Mouse (Mus musculus): ENCODE measurements around the gene Sytl1.

Sytl1 gene

DNA sequence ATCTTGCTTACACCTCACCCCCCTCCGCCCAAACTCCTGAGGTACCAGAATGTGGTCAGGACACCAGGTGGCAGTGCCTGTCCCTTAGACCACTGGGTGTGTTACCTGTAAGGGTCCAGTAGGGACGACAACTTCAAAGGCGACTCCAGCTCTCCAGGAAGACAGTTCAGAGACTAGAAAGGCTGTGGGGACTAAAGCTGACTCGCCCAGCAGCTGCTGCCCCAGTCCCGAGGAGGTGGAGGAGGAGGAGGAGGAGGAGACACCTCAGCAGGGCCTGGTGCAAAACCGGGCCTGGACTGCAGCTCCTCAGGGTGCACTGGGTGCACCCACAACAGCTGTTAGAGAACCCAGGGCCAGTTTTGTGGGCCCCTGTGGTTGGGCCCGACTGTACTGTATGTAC is at the start of gene Sytl1:
TSS of gene Sytl1 (minus strand) at position 232 of the 400 bp plus-strand sequence.
- no peak for DNase-seq

DNA sequence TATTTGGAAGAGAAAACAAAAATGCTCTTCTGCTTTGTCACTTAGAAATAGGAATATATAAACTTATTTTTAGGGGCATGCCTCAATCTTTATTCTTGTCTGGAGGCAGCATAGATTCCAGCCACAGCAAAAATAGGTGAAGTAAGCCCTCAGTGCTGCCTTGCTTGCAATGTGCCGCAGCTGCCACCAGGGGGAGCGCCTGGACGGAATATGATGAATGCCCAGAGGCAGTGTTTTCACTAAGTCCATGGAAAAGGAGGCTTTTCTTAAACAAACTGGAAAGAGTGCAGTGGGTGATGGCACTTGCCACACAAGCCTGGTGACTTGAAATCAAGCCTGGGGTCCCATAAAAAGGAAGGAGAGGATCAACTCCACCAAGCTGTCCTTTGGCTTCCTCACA is 47.0 kb upstream of the Sytl1 start:
- DNase-seq: peak; percentile 80

DNA sequence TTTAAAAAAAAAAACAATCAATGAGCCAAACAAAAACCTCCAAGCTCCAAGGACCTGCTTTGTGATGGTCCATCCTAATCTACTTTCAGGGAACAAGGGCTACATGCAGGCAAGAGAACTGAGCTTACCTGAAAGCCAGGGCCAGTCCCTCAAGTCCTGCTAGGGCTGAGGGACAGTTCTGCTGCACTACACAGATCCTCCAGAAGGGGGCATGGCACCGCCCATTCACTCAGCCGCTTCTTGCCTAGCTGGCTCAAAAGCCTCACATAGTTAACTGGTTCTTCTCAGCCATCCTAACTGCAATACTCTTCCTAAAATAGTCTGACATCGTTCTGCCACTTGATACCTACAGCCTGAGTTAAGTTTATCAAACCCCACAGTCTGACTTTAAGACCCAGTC is 44.4 kb upstream of the Sytl1 start:
- peak; percentile 57 for DNase-seq

DNA sequence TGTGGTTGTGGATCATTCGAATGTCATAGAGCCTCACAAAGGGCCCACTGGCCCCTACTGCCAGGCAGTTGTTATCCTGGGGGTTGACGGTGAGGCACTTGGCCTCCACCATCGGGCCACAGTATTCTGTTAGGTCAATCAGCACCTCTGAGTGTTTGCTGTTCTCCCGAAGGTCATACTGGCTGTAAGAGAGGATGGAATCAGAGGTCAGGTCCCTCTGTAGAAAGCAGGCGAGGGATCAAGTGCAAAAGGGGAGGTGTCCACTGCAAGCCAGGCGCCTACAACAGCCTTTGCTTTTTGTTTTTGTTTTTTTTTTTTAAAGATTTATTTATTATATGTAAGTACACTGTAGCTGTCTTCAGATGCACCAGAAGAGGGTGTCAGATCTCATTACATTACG is 42.9 kb upstream of the Sytl1 start:
- DNase-seq: no peak

DNA sequence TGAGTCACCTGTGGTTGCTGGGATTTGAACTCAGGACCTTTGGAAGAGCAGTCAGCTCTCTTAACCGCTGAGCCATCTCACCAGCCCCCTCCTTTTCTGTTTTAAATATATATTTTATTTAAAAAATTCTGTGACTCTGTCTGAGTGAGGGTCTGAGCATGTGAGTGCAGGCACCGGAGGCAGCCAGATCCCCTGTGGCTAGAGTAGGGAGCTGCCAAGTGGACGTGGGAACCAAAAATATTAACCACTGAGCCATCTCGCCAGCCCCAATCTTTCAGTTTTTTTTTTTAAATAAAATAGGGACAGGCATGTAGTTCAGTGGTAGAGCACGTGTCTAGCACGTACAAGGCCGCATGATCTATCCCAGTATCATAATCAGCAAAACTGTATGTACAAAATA is 41.9 kb upstream of the Sytl1 start:
- no peak for DNase-seq

DNA sequence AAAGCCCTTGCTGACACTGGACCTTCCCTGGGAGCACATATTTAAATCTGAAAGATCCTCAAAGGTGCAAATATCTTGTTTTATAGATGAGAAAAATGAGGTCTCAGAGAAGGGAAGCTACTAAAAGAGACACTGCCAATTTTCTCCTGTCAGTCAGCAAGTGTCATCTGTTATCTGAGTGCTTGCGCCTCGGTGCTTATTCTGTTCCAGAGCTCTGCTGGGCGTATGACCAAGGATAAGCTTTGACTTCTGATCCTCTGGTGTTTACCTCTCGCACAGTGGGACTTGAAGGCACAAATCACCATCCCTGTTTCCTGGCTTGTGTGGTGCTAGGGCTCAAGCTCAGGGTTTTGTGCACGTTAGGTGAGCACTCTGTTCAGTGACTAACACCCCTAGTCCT is 39.8 kb upstream of the Sytl1 start:
- DNase-seq: no peak

DNA sequence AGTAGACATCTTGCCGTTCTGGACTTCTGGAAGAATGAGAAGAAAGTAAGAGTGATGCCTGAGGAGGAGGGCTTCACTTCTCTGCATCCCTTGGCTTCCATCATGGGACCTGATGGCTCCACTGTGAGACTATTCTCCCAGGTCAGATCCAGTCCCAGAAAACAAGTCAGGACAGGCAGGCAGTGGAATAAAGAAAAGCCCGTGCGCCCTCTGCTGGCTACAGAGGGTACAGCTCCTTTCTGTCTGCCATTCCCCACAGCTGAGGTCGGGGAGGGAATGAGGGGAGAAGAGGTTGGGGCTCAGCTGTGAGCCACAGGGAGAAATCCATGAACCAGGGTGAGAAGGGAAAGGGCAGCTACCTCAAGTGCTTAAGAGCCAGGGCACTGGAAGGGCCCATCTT is 38.9 kb upstream of the Sytl1 start:
- DNase-seq: peak; percentile 79

DNA sequence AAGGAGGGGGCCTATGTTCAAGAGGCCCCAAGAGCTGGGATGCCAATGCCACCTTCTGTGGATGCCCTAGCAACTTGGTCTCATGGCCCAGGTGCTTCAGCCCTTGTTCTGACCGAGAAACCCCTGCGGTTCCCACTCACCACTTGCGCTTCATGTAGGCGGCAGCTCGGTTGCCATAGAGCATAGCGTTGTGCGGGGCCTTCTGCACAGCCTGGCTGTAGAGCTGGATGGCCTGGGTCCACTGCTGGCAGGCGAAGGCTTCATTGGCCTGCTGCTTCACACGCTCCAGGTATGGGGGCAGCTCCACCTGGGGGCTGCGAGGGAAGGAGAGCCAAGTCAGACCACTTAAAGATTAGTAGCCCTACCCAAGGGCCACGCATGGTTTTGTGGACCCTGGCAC is 37.5 kb upstream of the Sytl1 start:
- DNase-seq: no peak

DNA sequence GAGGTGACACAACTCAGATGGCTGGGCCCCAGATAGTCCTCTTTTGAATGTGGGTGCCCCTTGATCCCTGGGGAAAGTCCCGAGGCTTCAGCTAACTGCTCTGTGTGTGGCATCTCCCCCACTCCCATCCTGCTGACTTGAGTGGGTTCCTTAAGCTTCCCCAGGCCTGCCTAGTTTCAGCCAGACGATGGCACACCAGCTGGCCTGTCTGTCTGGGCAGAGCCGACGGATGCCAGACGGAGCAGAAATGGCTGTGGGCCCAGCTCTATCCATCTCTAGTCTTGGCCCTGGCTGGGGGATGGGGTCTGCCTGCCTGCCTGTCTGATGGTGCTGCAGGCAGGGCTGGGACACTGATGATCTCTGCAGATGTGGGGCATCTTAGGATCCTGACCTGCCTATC is 36.8 kb upstream of the Sytl1 start:
- DNase-seq: no peak

DNA sequence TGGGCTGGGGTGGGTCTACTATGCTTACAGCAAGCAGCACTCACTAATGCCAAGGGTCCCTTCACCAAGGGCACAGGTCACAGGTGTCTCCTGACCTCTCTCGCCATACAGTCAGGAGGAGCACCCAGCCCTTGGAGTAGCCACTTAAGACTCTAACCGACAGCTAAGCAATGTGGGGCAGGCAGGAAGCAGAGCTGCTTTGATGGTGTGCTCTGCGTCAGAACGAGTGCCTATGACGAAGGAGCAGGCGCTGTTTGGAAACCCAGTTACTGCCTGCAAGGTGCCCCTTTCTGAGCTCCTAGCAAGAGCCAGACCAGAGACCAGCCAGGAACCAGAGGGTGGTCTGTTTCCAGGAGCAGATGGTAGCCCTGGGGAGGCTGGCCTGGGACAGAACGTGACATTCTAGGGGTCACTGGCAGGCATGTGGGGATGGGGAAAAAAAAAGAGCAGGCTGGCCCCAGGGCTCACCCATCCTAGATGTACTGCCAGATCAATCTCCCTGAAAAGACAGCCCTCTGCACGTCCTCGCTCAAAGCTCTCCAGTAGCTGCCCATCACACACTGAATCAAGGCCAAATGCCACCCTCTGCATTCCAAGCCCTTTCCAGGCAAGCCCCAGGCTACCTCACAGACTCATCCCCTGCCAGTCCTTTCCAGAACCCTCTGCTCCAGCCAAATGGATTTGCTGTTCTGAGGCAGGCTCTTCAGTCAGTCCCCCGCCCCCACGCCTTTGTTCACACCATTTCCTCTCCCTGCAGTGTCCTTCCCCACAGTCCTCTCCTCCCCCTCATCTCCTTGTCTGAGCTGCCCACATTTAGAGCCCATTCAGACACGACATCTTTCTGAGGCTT is 35.8 kb upstream of the Sytl1 start:
- DNase-seq: peak; percentile 50

DNA sequence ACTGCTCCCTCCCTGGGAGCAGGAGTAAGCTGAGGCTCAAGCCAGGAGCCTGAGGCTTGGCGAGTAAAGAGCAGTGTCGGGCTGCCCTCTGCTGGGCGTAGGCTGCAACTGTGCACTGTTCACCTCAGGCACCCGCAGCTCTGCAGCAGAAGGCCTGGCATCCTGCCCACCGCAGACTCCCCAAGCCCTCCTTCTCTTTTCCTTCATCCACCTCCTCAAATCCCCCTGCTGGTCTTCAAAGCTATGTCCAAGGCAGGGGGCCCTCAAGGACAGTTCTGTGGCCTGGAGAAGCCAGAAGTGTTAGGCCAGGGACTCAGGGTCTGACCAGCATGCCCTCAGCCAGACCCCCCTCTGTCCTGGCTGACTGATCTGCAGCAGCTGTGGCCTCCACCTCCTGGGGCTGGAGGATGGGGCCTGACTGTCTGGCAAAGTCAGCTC is 34.9 kb upstream of the Sytl1 start:
- peak; percentile 89 for DNase-seq

DNA sequence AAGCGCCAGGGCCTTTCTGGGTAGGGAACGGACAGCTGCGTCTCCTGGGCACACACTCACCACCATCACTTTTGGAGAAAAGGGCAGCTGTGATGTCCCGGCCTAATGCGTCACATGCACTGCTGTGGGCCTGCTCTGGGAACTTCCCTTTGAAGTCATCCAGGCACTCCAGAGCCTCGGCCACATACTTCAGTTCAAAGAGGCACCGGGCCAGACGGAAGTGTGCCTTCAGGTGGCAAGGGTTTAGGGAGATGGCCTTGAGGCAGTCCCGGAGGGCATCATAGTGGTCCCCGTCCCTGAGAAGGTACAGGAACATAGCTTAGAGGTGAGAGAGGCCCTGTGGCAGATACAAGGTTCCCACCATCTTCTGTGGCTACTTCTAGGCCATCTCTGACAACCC is 34.4 kb upstream of the Sytl1 start:
- no peak for DNase-seq

DNA sequence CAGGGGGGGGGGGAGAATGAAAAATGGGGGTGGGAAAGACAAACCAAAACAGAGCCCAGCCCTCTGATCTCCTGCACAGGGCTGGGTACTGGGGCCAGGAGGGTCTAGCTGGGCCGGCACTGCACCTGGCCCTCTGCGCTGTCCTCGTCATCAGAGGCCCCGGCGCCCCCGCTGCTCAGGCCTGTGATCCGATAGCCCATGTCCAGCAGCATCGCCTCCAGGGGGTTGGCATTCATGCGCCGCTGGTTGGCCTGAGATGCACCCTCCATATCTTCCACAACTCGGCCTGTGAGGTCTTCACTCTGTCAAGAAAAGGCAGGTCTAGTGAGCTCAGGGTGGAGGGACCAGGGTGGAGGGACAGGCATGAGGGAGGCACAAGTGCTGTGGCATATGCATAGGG is 31.2 kb upstream of the Sytl1 start:
- DNase-seq: no peak

DNA sequence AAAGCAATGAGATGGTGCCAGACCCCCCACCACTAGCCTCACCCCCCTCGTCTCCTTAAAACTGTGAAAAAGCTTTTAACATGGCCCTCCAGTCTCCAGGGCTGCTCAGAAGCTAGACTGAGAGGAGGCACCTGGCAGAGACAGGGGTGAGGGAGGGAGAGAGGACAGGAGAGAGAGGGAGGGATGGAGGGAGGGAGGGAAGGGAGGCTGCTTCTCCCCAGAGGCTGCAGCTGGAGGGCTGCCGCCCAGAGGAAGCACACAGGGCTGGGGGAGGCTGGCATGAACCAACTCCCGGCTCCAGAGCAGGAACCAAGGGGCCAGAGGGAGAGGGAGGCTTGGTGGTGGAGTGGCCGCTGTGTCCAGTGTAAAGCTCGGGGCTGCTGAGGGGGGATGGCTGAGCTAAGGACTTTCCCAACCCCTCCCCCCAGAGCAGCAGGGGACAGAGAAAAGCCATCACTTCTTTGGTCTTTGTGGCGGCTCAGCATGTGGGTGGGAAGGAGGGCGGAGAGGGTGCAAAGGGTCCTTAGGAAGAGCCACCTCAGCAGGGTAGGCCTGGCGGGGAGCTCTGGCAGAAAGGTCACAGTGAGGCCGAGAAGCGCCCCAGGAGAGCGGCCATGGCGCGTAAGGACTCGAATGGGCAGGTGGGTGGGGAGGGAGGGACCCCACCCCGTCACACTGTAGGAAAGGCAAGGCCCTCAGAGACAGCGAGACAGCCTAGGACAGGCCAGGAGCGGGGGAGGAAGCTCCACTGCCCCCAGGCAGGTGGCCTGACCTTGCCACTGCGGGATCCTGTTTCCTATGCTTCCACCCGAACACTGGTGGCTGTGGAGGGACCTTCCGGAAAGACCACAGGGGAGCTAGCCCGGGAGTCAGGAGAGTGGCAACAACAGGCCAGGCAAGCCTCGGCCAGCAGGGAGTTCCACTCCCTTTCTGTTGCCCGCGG is 30.3 kb upstream of the Sytl1 start:
- DNase-seq: peak; percentile 55

DNA sequence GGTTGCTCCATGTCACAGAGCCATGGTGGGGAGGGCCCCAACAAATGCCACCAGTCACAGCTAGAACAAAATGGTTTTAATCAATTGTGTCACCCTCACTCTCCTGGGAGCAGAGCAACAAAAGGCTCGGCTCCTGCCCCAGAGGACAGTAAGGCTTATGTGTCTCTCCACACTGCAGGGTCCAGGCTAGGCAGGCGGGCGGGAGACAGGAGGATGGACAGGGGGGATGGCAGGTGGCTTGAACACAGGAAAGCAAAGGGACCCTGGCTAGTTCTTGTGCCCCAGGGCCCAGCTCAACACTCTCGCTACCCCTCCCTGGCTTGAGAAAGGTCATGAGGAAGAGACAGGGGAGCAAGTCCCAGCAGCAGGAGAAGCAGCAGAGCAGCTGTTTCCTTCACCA is 29.5 kb upstream of the Sytl1 start:
- DNase-seq: no peak

DNA sequence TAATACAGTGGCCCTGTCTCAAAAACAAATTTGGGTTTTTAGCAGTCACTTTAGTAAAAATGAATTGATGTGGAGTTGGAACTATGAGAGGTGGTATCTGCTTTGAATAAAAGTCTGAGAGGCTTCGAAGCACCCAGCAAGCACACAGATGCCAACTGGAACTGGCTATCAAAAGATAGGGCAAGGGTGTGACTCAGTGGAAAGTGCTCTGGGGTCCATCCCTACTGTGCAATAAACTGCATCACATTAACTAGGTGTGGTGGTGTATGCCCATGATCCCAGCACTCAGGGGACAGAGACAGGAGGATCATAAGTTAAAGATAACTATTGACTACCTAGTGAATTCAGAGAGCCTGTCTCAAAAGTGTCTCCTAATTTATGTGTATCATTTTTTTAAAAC is 28.3 kb upstream of the Sytl1 start:
- DNase-seq: no peak

DNA sequence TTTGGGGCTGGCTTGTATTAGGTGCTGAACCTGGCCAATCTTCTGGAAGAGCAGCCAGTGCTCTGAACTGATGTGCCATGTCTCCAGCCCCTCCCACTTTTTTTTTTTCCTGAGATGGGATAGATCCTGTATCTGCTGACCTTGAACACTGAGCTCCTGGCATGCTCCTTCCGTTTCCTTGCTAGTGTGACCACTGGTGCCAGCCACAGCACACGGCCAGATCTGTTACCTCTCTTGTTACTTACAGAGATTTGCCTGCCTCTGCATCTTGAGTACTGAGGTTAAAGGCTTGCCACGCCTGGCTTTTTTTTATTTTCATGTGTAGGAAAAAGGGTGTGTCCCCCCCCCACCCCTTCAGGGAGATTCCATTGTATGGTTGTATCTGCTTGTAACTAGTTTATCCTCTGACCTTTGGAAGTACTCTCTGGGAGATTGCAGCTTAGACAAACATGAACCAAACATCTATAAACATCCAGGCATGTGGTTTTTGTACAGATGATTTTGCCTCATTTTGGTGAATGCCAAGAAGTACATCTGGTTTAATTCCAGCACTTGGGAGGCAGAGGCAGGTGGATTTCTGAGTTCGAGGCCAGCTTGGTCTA is 23.7 kb upstream of the Sytl1 start:
- DNase-seq: no peak

DNA sequence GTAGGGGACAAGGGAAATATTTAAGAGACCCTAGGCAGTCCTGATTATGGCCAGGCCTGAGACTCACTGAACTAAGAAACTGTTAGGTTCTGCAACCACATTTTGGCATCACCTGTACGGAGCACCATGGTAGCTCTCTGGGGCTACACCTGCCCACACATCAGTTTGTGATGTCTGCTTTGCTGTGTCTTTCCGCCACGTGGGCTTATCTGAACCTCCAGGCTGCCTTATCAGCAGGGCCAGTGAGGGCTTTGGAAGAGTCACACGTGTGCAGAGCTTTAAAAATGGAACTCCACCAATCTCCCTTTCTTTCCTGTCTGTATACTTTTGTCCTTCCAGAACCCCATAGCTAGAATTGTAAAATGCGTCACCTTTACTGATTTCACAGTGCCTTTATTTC is 23.0 kb upstream of the Sytl1 start:
- DNase-seq: no peak

DNA sequence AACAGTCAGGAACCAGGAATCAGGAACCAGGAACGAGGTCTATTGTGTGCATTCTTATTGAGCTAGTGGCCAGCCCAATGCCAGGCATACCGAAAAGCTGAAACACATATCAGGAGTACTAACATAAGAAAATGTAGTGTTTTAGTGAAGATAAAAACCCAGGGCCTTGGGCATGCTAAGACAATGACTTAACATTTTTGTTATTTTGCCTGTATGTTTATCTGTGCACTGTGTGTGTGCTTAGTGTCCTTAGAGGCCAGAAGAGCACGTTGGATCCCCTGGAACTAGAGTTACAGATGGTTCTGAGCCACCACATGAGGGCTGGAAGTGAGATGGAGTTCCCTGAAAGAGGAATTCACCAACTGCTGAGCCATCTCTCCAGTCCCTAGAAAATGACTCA is 22.4 kb upstream of the Sytl1 start:
- no peak for DNase-seq

DNA sequence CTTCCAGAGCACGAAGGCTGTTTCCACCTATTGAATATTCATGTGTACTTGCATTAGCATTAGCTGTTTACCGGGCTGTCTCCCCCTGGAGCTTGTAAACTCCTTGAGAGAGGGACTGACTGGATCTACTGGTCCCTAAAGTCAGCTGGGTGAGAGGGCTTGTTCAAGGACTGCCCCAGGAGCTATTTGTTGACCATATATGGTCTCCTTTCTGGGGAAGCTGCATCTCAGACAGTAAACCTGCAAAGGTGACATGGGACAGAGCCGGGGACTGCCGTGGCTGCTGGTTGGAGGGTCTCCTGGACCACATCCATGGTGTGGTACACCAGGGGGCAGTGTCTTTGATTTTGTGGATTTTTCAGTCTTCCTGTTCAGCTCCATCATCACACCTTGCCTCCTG is 19.7 kb upstream of the Sytl1 start:
- DNase-seq: no peak

DNA sequence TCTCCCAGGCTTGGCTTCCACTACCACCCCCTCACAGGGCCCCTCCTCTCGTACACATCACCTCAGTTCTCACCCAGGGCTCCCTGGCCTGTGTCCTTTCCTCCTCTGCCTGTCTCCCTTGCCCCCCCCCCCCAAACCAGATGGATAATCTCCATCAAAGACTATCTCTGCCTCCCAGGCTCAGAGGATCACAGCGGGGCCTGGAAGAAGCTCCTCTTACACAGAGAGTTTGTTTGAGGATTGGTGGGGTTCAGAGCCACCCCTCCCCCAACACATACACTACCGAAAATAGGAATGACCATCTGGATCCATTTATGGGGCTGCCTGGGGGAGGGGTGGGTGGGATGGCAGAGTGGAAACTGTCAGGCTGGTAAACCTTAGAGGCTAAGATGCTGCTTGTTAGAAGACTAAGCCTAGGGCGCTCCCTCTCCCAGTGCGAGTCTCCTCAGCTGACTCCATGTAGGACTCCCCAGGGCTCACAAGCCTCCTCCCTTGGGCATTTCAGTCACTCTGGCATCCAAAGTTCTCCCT is 19.1 kb upstream of the Sytl1 start:
- DNase-seq: peak; percentile 58

DNA sequence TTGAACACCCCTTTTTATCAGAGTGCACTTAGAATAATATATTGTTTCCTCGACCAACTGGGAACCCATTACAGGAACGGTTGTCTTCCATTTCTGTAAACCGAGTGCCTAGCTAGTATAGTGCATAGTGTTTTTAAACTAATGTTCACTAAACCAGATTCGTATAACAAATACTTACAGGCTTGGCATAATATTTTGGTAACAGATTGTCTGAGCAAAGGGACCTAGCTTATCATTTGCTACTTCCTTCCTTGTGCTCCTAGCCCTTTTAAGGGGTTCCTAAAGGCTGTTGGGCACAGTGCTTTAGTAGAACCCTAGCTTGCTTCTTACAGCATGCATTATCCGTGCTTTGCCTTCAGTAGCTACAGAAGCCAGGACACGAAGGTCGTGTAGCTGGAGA is 18.6 kb upstream of the Sytl1 start:
- DNase-seq: no peak

DNA sequence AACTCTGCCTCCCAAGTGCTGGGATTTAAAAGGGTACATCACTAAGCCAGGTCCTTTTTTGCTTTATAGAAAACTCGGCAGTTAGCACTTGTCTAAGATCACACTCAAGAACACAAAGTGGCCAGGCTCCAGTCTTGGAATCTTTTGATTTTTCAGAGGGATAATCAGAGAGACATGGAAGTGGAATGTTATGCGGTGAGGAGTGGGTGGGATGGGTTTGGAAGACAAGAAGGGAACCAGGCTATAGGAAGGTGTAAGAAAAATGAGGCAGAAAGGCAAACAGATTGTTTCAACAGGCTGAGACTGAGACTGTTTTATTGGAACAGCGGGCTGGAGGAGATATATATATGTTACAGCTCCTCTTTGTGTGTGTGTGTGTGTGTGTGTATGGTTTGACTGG is 15.6 kb upstream of the Sytl1 start:
- DNase-seq: no peak

Data from retina, postnatal 1 day (tissue).